Mouse (Mus musculus) small intestine, adult 2 months (tissue): ENCODE measurements around the gene Plcxd1.

ENCODE experiments used
- CTCF ChIP-seq: fragments of 200-500 bp; IDR thresholded peaks from 2 replicates; pipeline ENCODE4 v1.5.1; 2012; ENCODE audit warnings: low read depth, mild to moderate bottlenecking, control low read depth, inconsistent platforms, low read length, moderate library complexity, mixed read lengths; ENCODE audit not compliant: insufficient replicate concordance, insufficient read length; ENCODE audit errors: extremely low read depth
- POLR2A ChIP-seq: fragments of 200-500 bp; IDR thresholded peaks from 2 replicates; pipeline ENCODE4 v1.6.1; 2012; ENCODE audit warnings: low read depth, mild to moderate bottlenecking, control low read depth, inconsistent platforms, low read length, moderate library complexity

GRCm38 (mm10) chr5:110104616-110105380 is 5.0 kb downstream of the Plcxd1 start:
- TF ChIP-seq CTCF: no peak
- TF ChIP-seq POLR2A: no peak
